Mouse (Mus musculus) limb, embryonic 14.5 days (tissue): ENCODE measurements around the gene Apba2. TPM values are rescaled to one million over a fixed set of nuclear protein-coding genes. Genes with fewer than 3 reads are reported as not detected.

Experiments used
- ATAC-seq: fragments of 200-750 bp; cut with Nextera tagmentation; 2 replicates; pipeline ENCODE4 v1.8.0; 2017; ENCODE audit warnings: low read depth, moderate number of reproducible peaks, moderate TSS enrichment; ENCODE audit not compliant: low FRiP score
- DNase-seq: peaks from one replicate; pipeline ENCODE4 v3.0.0-alpha.2; 2015; ENCODE audit warnings: low spot score
- H3K27ac ChIP-seq: fragments of 300-500 bp; sonication (generic); replicated peaks from 2 replicates; pipeline ENCODE4 v1.5.1; 2014; ENCODE audit warnings: low read depth, mild to moderate bottlenecking, low read length, moderate library complexity, mixed read lengths
- H3K27me3 ChIP-seq: fragments of 300-500 bp; sonication (generic); 2 replicates; pipeline ENCODE4 v1.6.1; 2014; ENCODE audit warnings: low read length, mixed read lengths; ENCODE audit not compliant: control insufficient read depth, insufficient read depth
- H3K36me3 ChIP-seq: fragments of 300-500 bp; sonication (generic); 2 replicates; pipeline ENCODE4 v1.6.1; 2014; ENCODE audit warnings: mild to moderate bottlenecking, low read length, moderate library complexity, mixed read lengths; ENCODE audit not compliant: control insufficient read depth, insufficient read depth
- H3K4me1 ChIP-seq: fragments of 300-500 bp; sonication (generic); 2 replicates; pipeline ENCODE4 v1.6.1; 2014; ENCODE audit warnings: antibody characterized with exemption, low read length, mixed read lengths; ENCODE audit not compliant: control insufficient read depth, insufficient read depth
- H3K4me2 ChIP-seq: fragments of 300-500 bp; sonication (generic); replicated peaks from 2 replicates; pipeline ENCODE4 v1.6.1; 2014; ENCODE audit warnings: low read depth, mild to moderate bottlenecking, low read length, moderate library complexity; ENCODE audit not compliant: severe bottlenecking
- H3K4me3 ChIP-seq: fragments of 300-500 bp; sonication (generic); replicated peaks from 2 replicates; pipeline ENCODE4 v1.5.1; 2014; ENCODE audit warnings: low read length
- H3K9ac ChIP-seq: fragments of 300-500 bp; sonication (generic); 2 replicates; pipeline ENCODE4 v1.6.1; 2014; ENCODE audit warnings: mild to moderate bottlenecking, low read depth, low read length, moderate library complexity; ENCODE audit not compliant: severe bottlenecking
- H3K9me3 ChIP-seq: fragments of 300-500 bp; sonication (generic); 2 replicates; pipeline ENCODE4 v1.6.1; 2016; ENCODE audit warnings: low read length; ENCODE audit not compliant: control insufficient read depth
- POLR2A ChIP-seq: fragments of 200-500 bp; IDR thresholded peaks from 2 replicates; pipeline ENCODE4 v1.8.0; 2012; ENCODE audit warnings: inconsistent platforms, mild to moderate bottlenecking, moderate library complexity, borderline replicate concordance; ENCODE audit not compliant: insufficient read depth, insufficient read length; ENCODE audit errors: extremely low read depth
- WGBS: fragments of 180-500 bp; shearing (Covaris S2); extraction: QIAGEN DNeasy Blood & Tissue Kit; methylation state at CpG from one replicate; pipeline ENCODE4 v1.1.7; 2014; 5-methylcytosine and 5-hydroxymethylcytosine counted together
- polyA plus RNA-seq, 2 experiments: library from polyadenylated mRNA; depleted of rRNA in 1 of 2; stranded (reverse) in 1 of 2; unstranded in 1 of 2; fragments of >200 nt; fragmentation: Nextera tagmentation in 1 of 2; extraction: Ambion mirVana in 1 of 2; gene quantifications; 2 replicates each; pipeline versions ENCODE4 v1.2.1 to v1.2.3; 2012 to 2014

Gene Apba2
- polyA plus RNA-seq, 2 experiments, result 7.4 to 10.3 TPM

GRCm38 (mm10) chr7:64724409-64724808 is 222.9 kb downstream of the Apba2 start:
- Histone ChIP-seq H3K27ac (no peak overlapping the region), H3K4me1 (no peaks in the 10 kb centered on the region), H3K9ac (no peak overlapping the region), H3K9me3 (no peaks in the 10 kb centered on the region), H3K36me3 (no peaks in the 10 kb centered on the region), H3K4me3 (no peak overlapping the region), H3K27me3 (no peaks in the 10 kb centered on the region), H3K4me2 (no peak overlapping the region)
- DNase-seq, result no peak
- no peak for TF ChIP-seq POLR2A
- WGBS, result 83% methylated on average over 1 of the region's 1 CpGs
- ATAC-seq, result no peak

- Histone ChIP-seq H3K4me2 (no peak overlapping the region), H3K27me3 (no peaks in the 10 kb centered on the region), H3K4me3 (no peak overlapping the region), H3K4me1 (no peaks in the 10 kb centered on the region), H3K36me3 (no peaks in the 10 kb centered on the region), H3K27ac (no peak overlapping the region), H3K9ac (no peak overlapping the region), H3K9me3 (no peaks in the 10 kb centered on the region)
- DNase-seq, result no peak
- 76% methylated on average over 6 of the region's 6 CpGs for WGBS
- ATAC-seq, result no peak
- no peak for TF ChIP-seq POLR2A
Observed at GRCm38 (mm10) chr7:64725967-64726695, 224.6 kb downstream of the Apba2 start.

- TF ChIP-seq POLR2A, result no peak
- Histone ChIP-seq H3K4me2 (no peak overlapping the region), H3K9ac (no peak overlapping the region), H3K36me3 (no peaks in the 10 kb centered on the region), H3K9me3 (no peaks in the 10 kb centered on the region), H3K4me1 (no peaks in the 10 kb centered on the region), H3K27ac (no peak overlapping the region), H3K27me3 (no peaks in the 10 kb centered on the region), H3K4me3 (no peak overlapping the region)
- WGBS, result 83% methylated on average over 5 of the region's 5 CpGs
- DNase-seq (no peak), ATAC-seq (no peak)
Observed at GRCm38 (mm10) chr7:64728181-64728591, 226.7 kb downstream of the Apba2 start.

GRCm38 (mm10) chr7:64728816-64729215 is 227.3 kb downstream of the Apba2 start:
- H3K36me3 ChIP-seq, result no peaks in the 10 kb centered on the region
- no peaks in the 10 kb centered on the region for H3K4me1 ChIP-seq
- no peak overlapping the region for H3K27ac ChIP-seq
- no peak for ATAC-seq
- H3K27me3 ChIP-seq, result no peaks in the 10 kb centered on the region
- no peak overlapping the region for H3K4me2 ChIP-seq
- no peak for TF ChIP-seq POLR2A
- no peak for DNase-seq
- WGBS, result 75% methylated on average over 3 of the region's 3 CpGs
- no peak overlapping the region for H3K9ac ChIP-seq
- no peak overlapping the region for H3K4me3 ChIP-seq
- H3K9me3 ChIP-seq, result no peaks in the 10 kb centered on the region

GRCm38 (mm10) chr7:64729785-64730184 is 228.3 kb downstream of the Apba2 start:
- ATAC-seq, result no peak
- Histone ChIP-seq H3K27me3 (no peaks in the 10 kb centered on the region), H3K4me1 (no peaks in the 10 kb centered on the region), H3K9me3 (no peaks in the 10 kb centered on the region), H3K4me3 (no peak overlapping the region), H3K36me3 (no peaks in the 10 kb centered on the region), H3K9ac (no peak overlapping the region), H3K4me2 (no peak overlapping the region), H3K27ac (no peak overlapping the region)
- DNase-seq, result peak; percentile 46
- TF ChIP-seq POLR2A, result no peak
- 25% methylated on average over 7 of the region's 7 CpGs for WGBS

- Histone ChIP-seq H3K4me3 (no peak overlapping the region), H3K4me2 (no peak overlapping the region), H3K9ac (no peak overlapping the region), H3K27me3 (no peaks in the 10 kb centered on the region), H3K36me3 (no peaks in the 10 kb centered on the region), H3K4me1 (no peaks in the 10 kb centered on the region), H3K9me3 (no peaks in the 10 kb centered on the region), H3K27ac (no peak overlapping the region)
- 68% methylated on average over 11 of the region's 11 CpGs for WGBS
- TF ChIP-seq POLR2A, result no peak
- DNase-seq, result no peak
- ATAC-seq, result no peak
Observed at GRCm38 (mm10) chr7:64739131-64739530, 237.6 kb downstream of the Apba2 start.
